Mouse (Mus musculus) G1E (cell line): ENCODE results near the gene Cyp39a1.

Experiments used
- CTCF ChIP-seq: IDR thresholded peaks from 2 replicates; pipeline ENCODE4 v1.5.1; 2012; ENCODE audit warnings: low read depth, low read length, inconsistent platforms, mixed read lengths
- GATA1 ChIP-seq: IDR thresholded peaks from 2 replicates; pipeline ENCODE4 v1.6.1; 2012; ENCODE audit warnings: borderline replicate concordance, low read length, inconsistent platforms, mixed read lengths
- GATA2 ChIP-seq: IDR thresholded peaks from 2 replicates; pipeline ENCODE4 v1.6.1; 2012; ENCODE audit warnings: low read depth, low read length, inconsistent platforms, borderline replicate concordance
- POLR2AphosphoS5 ChIP-seq: IDR thresholded peaks from 2 replicates; pipeline ENCODE4 v1.6.1; 2012; ENCODE audit warnings: low read depth, low read length, inconsistent platforms; ENCODE audit not compliant: insufficient replicate concordance
- TAL1 ChIP-seq: conservative IDR thresholded peaks from 2 replicates; pipeline ENCODE4 v1.6.1; 2012; ENCODE audit warnings: low read depth, low read length, inconsistent platforms, mixed read lengths

- TF ChIP-seq GATA1 (no peak), CTCF (no peak), TAL1 (no peak), POLR2AphosphoS5 (no peak), GATA2 (no peak)
These were observed 37.1 kb downstream of the Cyp39a1 start for GRCm38 (mm10) chr17:43704216-43704930.
